Mouse (Mus musculus) ES-E14 (cell line): ENCODE measurements around the gene Hcn2.

Experiments used
- MAFK ChIP-seq: IDR thresholded peaks from 2 replicates; pipeline ENCODE4 v1.6.1; 2014; ENCODE audit warnings: mild to moderate bottlenecking, low read depth, low read length, inconsistent platforms; ENCODE audit not compliant: insufficient read depth
- ZC3H11A ChIP-seq: IDR thresholded peaks from 2 replicates; pipeline ENCODE4 v1.6.1; 2012; ENCODE audit warnings: low read depth, mild to moderate bottlenecking, inconsistent platforms, low read length, borderline replicate concordance
- ZNF384 ChIP-seq: IDR thresholded peaks from 2 replicates; pipeline ENCODE4 v1.6.1; 2012; ENCODE audit warnings: low read depth, low read length, inconsistent platforms

- TF ChIP-seq ZC3H11A = no peak
- TF ChIP-seq ZNF384 = no peak
- TF ChIP-seq MAFK = no peak
These were observed 12.1 kb upstream of the Hcn2 start, which contains the start of gene Bsg for GRCm38 (mm10) chr10:79704065-79704969.
